Mouse (Mus musculus) ES-E14 (cell line): Measurements from ENCODE around the gene Ppm1n.

Experiments used
- HCFC1 ChIP-seq: IDR thresholded peaks from 2 replicates; pipeline ENCODE4 v1.6.1; 2012; ENCODE audit warnings: low read length, inconsistent platforms, borderline replicate concordance; ENCODE audit not compliant: insufficient read depth
- ZNF384 ChIP-seq: IDR thresholded peaks from 2 replicates; pipeline ENCODE4 v1.6.1; 2012; ENCODE audit warnings: low read depth, low read length, inconsistent platforms

GRCm38 (mm10) chr7:19305413-19305735 is 25.5 kb upstream of the Ppm1n start:
- no peak for TF ChIP-seq HCFC1
- no peak for TF ChIP-seq ZNF384
